Mouse (Mus musculus) hindbrain, embryonic 13.5 days (tissue): ENCODE data around the gene Sept8. TPM values are rescaled to one million over a fixed set of nuclear protein-coding genes. Genes with fewer than 3 reads are reported as not detected.

Source experiments
- ATAC-seq: fragments of 200-750 bp; cut with Nextera tagmentation; 2 replicates; pipeline ENCODE4 v1.8.0; 2017; ENCODE audit warnings: moderate TSS enrichment; ENCODE audit not compliant: low FRiP score
- H3K27ac ChIP-seq: fragments of 300-500 bp; sonication (generic); 2 replicates; pipeline ENCODE4 v1.5.1; 2015; ENCODE audit warnings: inconsistent platforms, mild to moderate bottlenecking, moderate library complexity
- H3K27me3 ChIP-seq: fragments of 300-500 bp; sonication (generic); 2 replicates; pipeline ENCODE4 v1.6.1; 2015; ENCODE audit warnings: mild to moderate bottlenecking, inconsistent platforms
- H3K36me3 ChIP-seq: fragments of 300-500 bp; sonication (generic); 2 replicates; pipeline ENCODE4 v1.6.1; 2015; ENCODE audit warnings: mild to moderate bottlenecking, inconsistent platforms
- H3K4me1 ChIP-seq: fragments of 300-500 bp; sonication (generic); replicated peaks from 2 replicates; pipeline ENCODE4 v1.6.1; 2015; ENCODE audit warnings: inconsistent platforms
- H3K4me2 ChIP-seq: fragments of 300-500 bp; sonication (generic); 2 replicates; pipeline ENCODE4 v1.6.1; 2015; ENCODE audit warnings: inconsistent platforms, mild to moderate bottlenecking, moderate library complexity
- H3K4me3 ChIP-seq: fragments of 300-500 bp; sonication (generic); 2 replicates; pipeline ENCODE4 v1.5.1; 2015; ENCODE audit warnings: mild to moderate bottlenecking, inconsistent platforms
- H3K9ac ChIP-seq: fragments of 300-500 bp; sonication (generic); 2 replicates; pipeline ENCODE4 v1.6.1; 2015; ENCODE audit warnings: mild to moderate bottlenecking, inconsistent platforms
- H3K9me3 ChIP-seq: fragments of 300-500 bp; sonication (generic); 2 replicates; pipeline ENCODE4 v1.6.1; 2016; ENCODE audit warnings: inconsistent platforms
- WGBS: fragments of 180-500 bp; shearing (Covaris S2); methylation state at CpG from one replicate; pipeline ENCODE4 v1.1.7; 2015; 5-methylcytosine and 5-hydroxymethylcytosine counted together
- polyA plus RNA-seq: library from polyadenylated mRNA; unstranded; fragments of >200 nt; fragmentation: Nextera tagmentation; extraction: Ambion mirVana; gene quantifications from 2 replicates; pipeline ENCODE4 v1.2.1, GENCODE M21; 2015

Gene Sept8
- polyA plus RNA-seq, 1 experiment from 2014 or later: 17.3 TPM

DNA sequence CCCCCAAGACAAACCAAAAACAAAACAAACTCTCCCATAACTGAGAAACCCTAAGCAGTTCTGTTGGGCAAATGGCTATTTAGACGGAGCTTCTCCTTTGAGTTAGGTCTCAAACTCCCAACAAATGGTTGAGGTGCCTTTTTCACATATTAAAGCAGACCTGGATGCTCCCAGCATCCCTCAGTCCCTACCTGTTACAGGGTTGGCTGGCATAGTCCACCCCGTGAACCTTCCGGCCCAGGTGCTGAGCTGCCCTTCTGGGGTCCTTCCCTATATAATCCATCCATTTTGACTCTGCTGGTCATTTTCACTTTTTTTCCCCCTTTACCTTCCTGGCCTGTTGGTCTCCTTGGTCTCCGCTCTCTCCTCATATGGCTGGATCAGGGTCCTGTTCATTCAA is 47.6 kb downstream of the Sept8 start:
- Histone ChIP-seq H3K4me3 (peak overlapping the region; percentile 87), H3K4me1 (peaks cover 31% of the 10 kb centered on the region), H3K9me3 (no peaks in the 10 kb centered on the region), H3K9ac (peak overlapping the region; percentile 92), H3K36me3 (peaks cover 14% of the 10 kb centered on the region), H3K27ac (peak overlapping the region; percentile 40), H3K27me3 (no peaks in the 10 kb centered on the region), H3K4me2 (peak overlapping the region; percentile 68)
- peak; percentile 34; the same call in 1 of the 2 replicates for ATAC-seq
- 91% methylated on average over 4 of the region's 4 CpGs for WGBS

DNA sequence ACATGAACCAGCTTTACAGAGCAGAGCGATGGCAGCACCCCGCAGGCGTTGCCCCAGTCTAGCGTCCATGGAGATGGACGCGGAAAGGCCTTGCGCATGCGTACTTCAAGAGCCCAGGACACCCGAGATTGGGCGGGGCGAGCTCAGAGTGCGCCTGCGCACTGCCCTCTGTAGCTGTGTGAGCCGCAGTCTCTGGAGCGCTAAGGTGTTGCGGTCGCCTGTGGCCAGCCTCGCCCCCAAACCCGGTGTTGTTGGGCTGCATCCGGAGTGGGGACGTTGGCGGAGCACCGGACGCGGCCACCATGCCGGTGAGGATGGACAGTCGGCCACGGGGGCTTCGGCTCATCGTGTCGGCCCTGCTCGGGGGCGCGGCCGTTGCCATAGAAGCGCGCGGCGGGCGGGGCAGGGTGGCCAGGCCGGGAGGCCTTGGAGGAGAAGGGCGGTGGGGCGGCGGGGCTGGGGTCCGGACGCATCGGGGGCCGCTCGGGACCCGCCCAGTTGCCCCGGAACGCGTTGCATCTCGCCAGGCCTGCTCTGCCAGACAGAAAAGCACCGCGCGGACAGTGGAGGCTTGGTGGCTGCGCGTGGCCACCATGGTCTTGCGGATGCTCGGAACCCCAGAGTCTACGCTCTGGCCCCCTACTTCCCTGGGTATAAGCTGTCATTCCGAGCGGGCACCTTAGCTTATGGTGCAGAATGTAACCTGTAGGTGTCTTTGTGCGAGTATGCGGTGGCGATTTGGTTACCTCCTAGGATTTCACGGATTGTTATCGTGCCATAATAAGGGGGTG is 48.4 kb downstream of the Sept8 start, which contains the start of gene Kif3a:
Gene Kif3a, plus strand, starts transcription at position 156 of the 791 bp plus-strand sequence.
- Histone ChIP-seq H3K9ac (peak within 1 kb of the TSS; percentile 92), H3K4me3 (peak within 1 kb of the TSS; percentile 87), H3K4me2 (peak within 1 kb of the TSS; percentile 68), H3K9me3 (no peaks in the 10 kb centered on the region), H3K27me3 (no peaks in the 10 kb centered on the region), H3K4me1 (peaks cover 31% of the 10 kb centered on the region), H3K36me3 (peaks cover 20% of the 10 kb centered on the region), H3K27ac (peak within 1 kb of the TSS; percentile 93)
- peak; percentile 99 for ATAC-seq
- 1% methylated on average over 69 of the region's 69 CpGs for WGBS

DNA sequence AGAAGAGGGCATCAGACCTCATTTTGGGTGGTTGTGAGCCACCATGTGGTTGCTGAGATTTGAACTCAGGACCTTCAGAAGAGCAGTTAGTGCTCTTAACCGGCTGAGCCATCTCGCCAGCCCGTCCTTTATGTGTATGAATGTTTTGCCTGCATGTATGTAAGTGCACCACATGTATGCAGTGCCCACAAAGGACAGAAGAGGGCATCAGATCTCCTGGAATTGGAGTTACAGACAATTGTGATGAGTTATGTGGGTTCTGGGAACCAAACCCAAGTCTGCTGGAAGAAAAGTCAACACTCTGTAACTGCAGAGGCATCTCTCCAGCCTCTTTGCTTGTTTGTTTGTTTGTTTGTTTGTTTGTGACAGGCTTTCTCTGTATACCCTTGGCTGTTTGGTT is 61.5 kb downstream of the Sept8 start:
- Histone ChIP-seq H3K4me2 (no peak overlapping the region), H3K27me3 (no peaks in the 10 kb centered on the region), H3K4me1 (no peaks in the 10 kb centered on the region), H3K9ac (no peak overlapping the region), H3K4me3 (no peak overlapping the region), H3K9me3 (no peaks in the 10 kb centered on the region), H3K27ac (no peak overlapping the region), H3K36me3 (peaks cover 78% of the 10 kb centered on the region)
- ATAC-seq: no peak
- WGBS: 99% methylated on average over 3 of the region's 3 CpGs

DNA sequence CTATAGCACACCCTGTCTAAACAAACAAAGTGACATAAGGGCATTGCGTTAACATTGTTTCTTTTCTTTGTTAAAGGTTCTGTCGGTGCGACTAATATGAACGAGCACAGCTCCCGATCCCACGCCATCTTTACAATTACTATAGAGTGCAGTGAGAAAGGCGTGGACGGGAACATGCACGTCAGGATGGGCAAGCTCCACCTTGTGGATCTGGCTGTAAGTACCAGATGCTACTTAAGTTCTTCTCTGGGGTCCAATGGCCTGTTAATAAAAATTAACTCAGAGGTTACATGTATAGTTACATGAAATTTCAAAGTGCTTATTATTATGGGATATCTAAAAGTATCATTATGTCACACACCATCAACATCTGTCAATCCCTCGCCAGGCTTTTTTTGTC is 64.1 kb downstream of the Sept8 start:
- ATAC-seq: no peak
- peaks cover 83% of the 10 kb centered on the region for H3K36me3 ChIP-seq
- 67% methylated on average over 10 of the region's 10 CpGs for WGBS
- no peaks in the 10 kb centered on the region for H3K27me3 ChIP-seq
- H3K4me2 ChIP-seq: no peak overlapping the region
- no peaks in the 10 kb centered on the region for H3K4me1 ChIP-seq
- no peak overlapping the region for H3K27ac ChIP-seq
- H3K4me3 ChIP-seq: no peak overlapping the region
- H3K9me3 ChIP-seq: no peaks in the 10 kb centered on the region
- H3K9ac ChIP-seq: no peak overlapping the region

DNA sequence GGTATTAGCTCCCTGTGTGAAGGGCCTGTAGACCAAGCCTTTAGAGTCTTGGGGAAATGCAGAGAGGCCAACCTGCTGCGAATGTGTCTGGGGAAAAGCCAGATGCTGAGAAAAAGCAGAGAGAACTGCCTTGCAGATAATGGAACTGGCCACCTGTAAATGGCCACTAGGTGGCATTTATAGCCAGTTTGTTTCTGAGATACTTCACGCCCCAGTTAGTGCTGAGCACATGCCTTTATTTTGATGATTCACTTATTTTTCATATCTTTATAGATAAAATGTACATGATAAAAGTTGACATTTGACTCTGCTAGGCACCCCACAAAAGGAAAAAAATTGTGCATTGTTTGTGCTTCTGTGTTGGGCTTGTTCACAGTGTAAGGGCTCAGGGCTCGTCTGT is 65.8 kb downstream of the Sept8 start:
- Histone ChIP-seq H3K4me1 (no peaks in the 10 kb centered on the region), H3K4me3 (no peak overlapping the region), H3K9ac (no peak overlapping the region), H3K4me2 (no peak overlapping the region), H3K27me3 (no peaks in the 10 kb centered on the region), H3K36me3 (peaks cover 86% of the 10 kb centered on the region), H3K9me3 (no peaks in the 10 kb centered on the region), H3K27ac (no peak overlapping the region)
- 71% methylated on average over 3 of the region's 3 CpGs for WGBS
- ATAC-seq: no peak

DNA sequence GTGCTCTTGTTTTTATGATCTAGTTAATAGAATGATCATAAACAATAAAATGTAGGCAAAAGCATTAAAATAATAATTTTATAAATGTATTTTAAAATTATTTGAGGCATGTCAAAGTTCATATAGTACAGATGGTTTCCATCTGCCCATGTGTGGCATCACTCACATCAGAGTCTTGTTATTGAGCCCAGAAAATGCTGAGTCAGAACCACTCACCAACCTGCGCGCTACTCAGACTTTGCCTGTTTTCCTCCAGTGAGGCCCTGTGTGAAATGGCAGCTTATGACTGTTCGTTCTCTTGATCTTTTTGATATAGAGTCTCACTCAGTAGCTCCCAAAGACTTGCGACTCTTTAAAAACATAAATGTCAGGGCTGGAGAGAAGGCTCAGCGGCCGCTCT is 66.5 kb downstream of the Sept8 start:
- Histone ChIP-seq H3K27me3 (no peaks in the 10 kb centered on the region), H3K9me3 (no peaks in the 10 kb centered on the region), H3K36me3 (peaks cover 84% of the 10 kb centered on the region), H3K4me2 (no peak overlapping the region), H3K4me3 (no peak overlapping the region), H3K9ac (no peak overlapping the region), H3K4me1 (no peaks in the 10 kb centered on the region), H3K27ac (no peak overlapping the region)
- no peak for ATAC-seq
- 98% methylated on average over 6 of the region's 6 CpGs for WGBS

DNA sequence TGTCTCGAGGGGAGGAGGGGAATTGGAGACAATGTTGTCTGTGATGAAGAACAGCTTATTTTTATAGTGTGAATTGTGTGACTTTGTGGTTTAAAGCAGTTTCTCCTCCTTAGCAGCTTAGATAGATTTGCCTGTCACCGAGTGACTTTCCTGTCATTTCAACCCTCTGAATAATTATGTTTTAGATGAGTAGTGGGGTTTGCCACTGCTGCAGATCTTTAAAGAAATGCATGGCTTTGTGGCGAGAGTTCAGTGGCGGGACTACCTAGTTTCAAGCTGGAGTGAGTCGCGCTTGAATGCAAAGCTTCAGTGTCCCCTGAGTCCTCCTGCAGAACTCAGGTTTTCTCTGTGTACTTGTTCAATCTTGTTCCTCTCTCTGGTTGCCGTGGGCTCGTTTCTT is 69.2 kb downstream of the Sept8 start:
- Histone ChIP-seq H3K27me3 (no peaks in the 10 kb centered on the region), H3K4me2 (no peak overlapping the region), H3K9me3 (no peaks in the 10 kb centered on the region), H3K27ac (no peak overlapping the region), H3K36me3 (peaks cover 92% of the 10 kb centered on the region), H3K4me1 (no peaks in the 10 kb centered on the region), H3K4me3 (no peak overlapping the region), H3K9ac (no peak overlapping the region)
- ATAC-seq: no peak
- 85% methylated on average over 8 of the region's 8 CpGs for WGBS

DNA sequence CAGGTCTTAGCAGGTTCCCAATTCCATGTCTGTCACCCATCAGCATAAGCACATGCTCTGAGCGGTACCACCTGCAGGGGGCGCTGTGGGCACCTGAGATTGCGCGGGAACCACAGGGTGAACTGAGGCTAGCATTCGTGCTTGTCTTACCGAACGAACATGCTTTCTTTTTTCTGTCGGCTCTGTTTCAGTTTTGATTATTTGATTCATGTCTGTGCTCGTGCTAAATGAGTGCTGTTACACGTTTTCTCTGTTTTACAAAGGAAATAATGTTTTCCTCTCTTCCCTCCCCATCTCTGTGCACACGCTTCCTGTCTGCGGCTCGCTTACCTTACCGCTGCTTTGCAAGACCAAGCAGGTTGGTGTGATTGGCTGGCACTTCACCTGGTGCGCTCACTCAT is 71.3 kb downstream of the Sept8 start:
- WGBS: 42% methylated on average over 15 of the region's 15 CpGs
- Histone ChIP-seq H3K36me3 (peaks cover 94% of the 10 kb centered on the region), H3K4me2 (no peak overlapping the region), H3K4me3 (no peak overlapping the region), H3K27me3 (no peaks in the 10 kb centered on the region), H3K27ac (no peak overlapping the region), H3K9me3 (no peaks in the 10 kb centered on the region), H3K9ac (no peak overlapping the region), H3K4me1 (no peaks in the 10 kb centered on the region)
- no peak for ATAC-seq

DNA sequence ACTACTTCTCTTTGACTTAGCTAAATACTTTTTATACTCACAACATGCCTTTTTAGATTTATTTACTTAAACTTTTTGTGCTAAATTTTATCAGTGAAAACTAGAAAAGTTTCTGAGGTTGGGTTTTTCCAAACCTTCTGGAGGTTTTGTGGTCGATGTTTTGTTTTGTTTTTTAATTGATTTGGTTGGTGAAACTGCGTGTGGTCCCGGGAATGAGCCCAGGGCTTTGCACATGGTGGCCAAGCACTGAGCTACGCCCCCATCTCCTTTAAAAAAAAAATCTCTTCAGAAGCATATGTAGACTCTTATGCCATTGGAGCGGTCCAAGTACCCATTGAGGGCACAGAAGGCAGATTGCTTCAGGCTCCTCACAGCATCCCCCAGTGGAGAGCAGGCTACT is 72.1 kb downstream of the Sept8 start:
- Histone ChIP-seq H3K4me1 (no peaks in the 10 kb centered on the region), H3K9me3 (no peaks in the 10 kb centered on the region), H3K9ac (no peak overlapping the region), H3K36me3 (peaks cover 91% of the 10 kb centered on the region), H3K4me2 (no peak overlapping the region), H3K27ac (no peak overlapping the region), H3K4me3 (no peak overlapping the region), H3K27me3 (no peaks in the 10 kb centered on the region)
- 93% methylated on average over 5 of the region's 5 CpGs for WGBS
- no peak for ATAC-seq

Other genes starting within 250 kb of the Sept8 start
- gene Hspa4, start 218.8 kb upstream of the Sept8 start, polyA plus RNA-seq: 51.5 and 52.8 TPM in 2 replicates
- gene Zcchc10, start 194.6 kb upstream of the Sept8 start, polyA plus RNA-seq: 16.1 and 17.8 TPM in 2 replicates
- gene Aff4, start 168.4 kb upstream of the Sept8 start, polyA plus RNA-seq: 71.5 and 73.4 TPM in 2 replicates
- gene Leap2, start 96.1 kb upstream of the Sept8 start, polyA plus RNA-seq: not detected in 2 replicates
- 682 and 692 TPM in 2 replicates for gene Uqcrq, start 88.4 kb upstream of the Sept8 start, polyA plus RNA-seq
- 3.1 and 3.3 TPM in 2 replicates for gene Gdf9, start 88.2 kb upstream of the Sept8 start, polyA plus RNA-seq
- 0.06 and 0.16 TPM in 2 replicates for gene Gm10447, start 62.1 kb upstream of the Sept8 start, polyA plus RNA-seq
- 2.5 and 2.6 TPM in 2 replicates for gene Shroom1, start 62.1 kb upstream of the Sept8 start, polyA plus RNA-seq
- not detected in 2 replicates for gene Gm9837, start 48.8 kb upstream of the Sept8 start, polyA plus RNA-seq
- 0.28 TPM in 1 of 2 replicates, not detected in the other for gene Gm9945, start 39.1 kb upstream of the Sept8 start, polyA plus RNA-seq
- gene Sowaha, start 39.0 kb upstream of the Sept8 start, polyA plus RNA-seq: 0.55 and 0.71 TPM in 2 replicates
- gene Kif3a, start 48.1 kb downstream of the Sept8 start, polyA plus RNA-seq: 275 and 285 TPM in 2 replicates
- gene Il4, start 99.4 kb downstream of the Sept8 start, polyA plus RNA-seq: 3.9 and 4.6 TPM in 2 replicates
- not detected in 2 replicates for gene Il13, start 115.4 kb downstream of the Sept8 start, polyA plus RNA-seq
- gene Rad50, start 188.1 kb downstream of the Sept8 start, polyA plus RNA-seq: 12.4 and 12.7 TPM in 2 replicates
- not detected in 2 replicates for gene Il5, start 201.5 kb downstream of the Sept8 start, polyA plus RNA-seq